Mouse (Mus musculus): Measurements from ENCODE around the gene Tle2. TPM values are rescaled to one million over a fixed set of nuclear protein-coding genes. Genes with fewer than 3 reads are reported as not detected.
A peak's percentile ranks its signal among the peaks of the same experiment; 100 is the strongest.

The Tle2 gene
- total and polyA plus RNA-seq, 3 experiments, result 0.19 to 2.4 TPM; not detected in 1

- Histone ChIP-seq H3K9me3 (replicated peaks; ENCODE audit: insufficient read depth, low read length) (no peaks in the 10 kb centered on the region), H3K79me2 (ENCODE audit: control insufficient read depth, insufficient read depth, low read length, poor library complexity) (no peaks in the 10 kb centered on the region; the same call in 1 of the 2 replicates), H3K27ac (ENCODE audit: control insufficient read depth, low read depth, low read length) (no peak overlapping the region), H3K4me1 (ENCODE audit: control insufficient read depth in 1 of 2, insufficient read depth in 2 of 2, low read length in 2 of 2) (peaks cover 3 to 26% of the 10 kb centered on the region in 2 experiments; a peak in 3 of 4 replicates), H3K4me3 (ENCODE audit: control insufficient read depth in 1 of 2, insufficient read depth in 1 of 2, low read depth in 2 of 2, low read length in 2 of 2) (peak overlapping the region; percentile 44 to 45), H3K9ac (ENCODE audit: control insufficient read depth, low read depth, low read length, poor library complexity, severe bottlenecking) (peak overlapping the region; percentile 35; the same call in 1 of the 2 replicates), H3K27me3 (ENCODE audit: control insufficient read depth in 1 of 2, insufficient read depth in 2 of 2, low read length in 2 of 2) (no peaks in the 10 kb centered on the region), H3K36me3 (ENCODE audit: control insufficient read depth in 1 of 2, insufficient read depth in 2 of 2, low read length in 2 of 2) (peaks cover 0 to 11% of the 10 kb centered on the region in 2 experiments; a peak in 2 of 4 replicates)
- no peak for DNase-seq (ENCODE audit: low read depth, low spot score)
- TF ChIP-seq KAT2A (conservative IDR thresholded peaks at IDR 0.05; ENCODE audit: low read depth, low read length) (no peak), MEF2A (IDR thresholded peaks at IDR 0.05; ENCODE audit: extremely low read depth, insufficient replicate concordance, low read depth, low read length, poor library complexity, severe bottlenecking) (no peak), GATA1 (IDR thresholded peaks at IDR 0.05; ENCODE audit: low read depth, low read length) (no peak), ZNF384 (IDR thresholded peaks at IDR 0.05; ENCODE audit: low read depth, low read length) (no peak), SIN3A (IDR thresholded peaks at IDR 0.05; ENCODE audit: low read length) (no peak), MAZ (IDR thresholded peaks at IDR 0.05; ENCODE audit: low read depth, low read length) (no peak), UBTF (IDR thresholded peaks at IDR 0.05; ENCODE audit: borderline replicate concordance, insufficient read depth, low read depth, low read length) (no peak), SMC3 (IDR thresholded peaks at IDR 0.05; ENCODE audit: low read depth, low read length) (no peak), RCOR1 (IDR thresholded peaks at IDR 0.05; ENCODE audit: low read depth, low read length) (no peak), CHD2 (IDR thresholded peaks at IDR 0.05; ENCODE audit: low read length) (no peak), POLR2AphosphoS5 (IDR thresholded peaks at IDR 0.05; ENCODE audit: borderline replicate concordance, low read depth, low read length) (no peak), TAL1 (IDR thresholded peaks at IDR 0.05; ENCODE audit: low read length) (no peak), CHD1 (IDR thresholded peaks at IDR 0.05; ENCODE audit: low read depth, low read length) (no peak), ZMIZ1 (IDR thresholded peaks at IDR 0.05; ENCODE audit: low read depth, low read length) (no peak)
Observed at GRCm38 (mm10) chr10:81575208-81575631, 859 bp downstream of the Tle2 start.

- no peak for TF ChIP-seq EP300 (IDR thresholded peaks at IDR 0.05; ENCODE audit: low read depth in 1 of 2, low read length in 2 of 2)
- no peak for TF ChIP-seq TCF12 (IDR thresholded peaks at IDR 0.05; ENCODE audit: low read depth, low read length)
- TF ChIP-seq SIN3A (IDR thresholded peaks at IDR 0.05; ENCODE audit: low read length), result no peak
- TF ChIP-seq GATA1 (IDR thresholded peaks at IDR 0.05; ENCODE audit: low read depth, low read length), result no peak
- no peak for TF ChIP-seq MYB (IDR thresholded peaks at IDR 0.05; ENCODE audit: low read depth, low read length)
- no peak for TF ChIP-seq CHD1 (IDR thresholded peaks at IDR 0.05; ENCODE audit: low read depth, low read length)
- TF ChIP-seq ZC3H11A (IDR thresholded peaks at IDR 0.05; ENCODE audit: low read depth, low read length), result no peak
- no peak for TF ChIP-seq SMC3 (IDR thresholded peaks at IDR 0.05; ENCODE audit: low read depth, low read length)
- TF ChIP-seq CTCF (IDR thresholded peaks at IDR 0.05 in 2 of 3, conservative IDR thresholded peaks at IDR 0.05 in 1 of 3; ENCODE audit: control insufficient read depth in 1 of 3, insufficient read depth in 1 of 3, low read depth in 2 of 3, low read length in 3 of 3, poor library complexity in 1 of 3, severe bottlenecking in 1 of 3), result no peak
- TF ChIP-seq TAL1 (IDR thresholded peaks at IDR 0.05; ENCODE audit: low read length), result no peak
- no peak for TF ChIP-seq RCOR1 (IDR thresholded peaks at IDR 0.05; ENCODE audit: low read depth, low read length)
- TF ChIP-seq MXI1 (IDR thresholded peaks at IDR 0.05; ENCODE audit: low read depth, low read length), result no peak
- no peak for TF ChIP-seq MAX (IDR thresholded peaks at IDR 0.05; ENCODE audit: low read length)
- TF ChIP-seq POLR2AphosphoS5 (IDR thresholded peaks at IDR 0.05; ENCODE audit: borderline replicate concordance, low read depth, low read length), result no peak
- TF ChIP-seq TBP (IDR thresholded peaks at IDR 0.05; ENCODE audit: low read depth, low read length), result no peak
- no peak for TF ChIP-seq NELFE (IDR thresholded peaks at IDR 0.05; ENCODE audit: low read depth, low read length)
- TF ChIP-seq NRF1 (IDR thresholded peaks at IDR 0.05; ENCODE audit: insufficient read depth, low read depth, low read length, poor library complexity, severe bottlenecking), result no peak
- no peak for TF ChIP-seq MAFK (IDR thresholded peaks at IDR 0.05; ENCODE audit: borderline replicate concordance, low read depth, low read length)
- Histone ChIP-seq H3K27me3 (ENCODE audit: control insufficient read depth in 1 of 2, insufficient read depth in 2 of 2, low read length in 2 of 2) (no peaks in the 10 kb centered on the region), H3K9me3 (replicated peaks; ENCODE audit: insufficient read depth, low read length) (no peaks in the 10 kb centered on the region), H3K27ac (ENCODE audit: control insufficient read depth, low read depth, low read length) (no peak overlapping the region), H3K9ac (ENCODE audit: control insufficient read depth, low read depth, low read length, poor library complexity, severe bottlenecking) (peak overlapping the region; percentile 35; the same call in 1 of the 2 replicates), H3K36me3 (ENCODE audit: control insufficient read depth in 1 of 2, insufficient read depth in 2 of 2, low read length in 2 of 2) (peaks cover 0 to 9% of the 10 kb centered on the region in 2 experiments; a peak in 2 of 4 replicates), H3K4me3 (ENCODE audit: control insufficient read depth in 1 of 2, insufficient read depth in 1 of 2, low read depth in 2 of 2, low read length in 2 of 2) (peak overlapping the region; percentile 44 to 45), H3K79me2 (ENCODE audit: control insufficient read depth, insufficient read depth, low read length, poor library complexity) (no peaks in the 10 kb centered on the region; the same call in 1 of the 2 replicates), H3K4me1 (ENCODE audit: control insufficient read depth in 1 of 2, insufficient read depth in 2 of 2, low read length in 2 of 2) (peaks cover 3 to 23% of the 10 kb centered on the region in 2 experiments; a peak in 3 of 4 replicates)
- DNase-seq (ENCODE audit: low read depth, low spot score), result peak; percentile 37
Observed at GRCm38 (mm10) chr10:81575695-81576094, 1.3 kb downstream of the Tle2 start.

Data from MEL (cell line).